Mouse (Mus musculus) heart, adult 2 months (tissue): ENCODE measurements around the gene Kcnab3. TPM values are rescaled to one million over a fixed set of nuclear protein-coding genes. Genes with fewer than 3 reads are reported as not detected.
A peak's percentile ranks its signal among the peaks of the same experiment; 100 is the strongest.

Source experiments
- DNase-seq, 2 experiments: peaks; one replicate each; pipeline ENCODE4 v3.0.0; 2021
- H3K27ac ChIP-seq: fragments of 200-600 bp; 2 replicates; pipeline ENCODE4 v1.8.1; 2022
- H3K27me3 ChIP-seq: fragments of 200-500 bp; 2 replicates; pipeline ENCODE4 v1.6.1; 2012; ENCODE audit warnings: mild to moderate bottlenecking, low read length, inconsistent platforms, mixed read lengths; ENCODE audit not compliant: control insufficient read depth, insufficient read depth
- H3K36me3 ChIP-seq: fragments of 200-500 bp; 2 replicates; pipeline ENCODE4 v1.6.1; 2012; ENCODE audit warnings: low read length, inconsistent platforms; ENCODE audit not compliant: control insufficient read depth, insufficient read depth
- H3K4me1 ChIP-seq: fragments of 200-500 bp; 2 replicates; pipeline ENCODE4 v1.6.1; 2011; ENCODE audit warnings: low read length; ENCODE audit not compliant: control insufficient read depth, insufficient read depth
- H3K4me3 ChIP-seq: fragments of 200-600 bp; 2 replicates; pipeline ENCODE4 v1.8.1; 2022
- H3K79me2 ChIP-seq: fragments of 200-500 bp; replicated peaks from 2 replicates; pipeline ENCODE4 v1.6.1; 2012; ENCODE audit warnings: mild to moderate bottlenecking, inconsistent platforms, low read length, moderate library complexity, mixed read lengths; ENCODE audit not compliant: control insufficient read depth, insufficient read depth
- H3K9ac ChIP-seq: fragments of 200-500 bp; 2 replicates; pipeline ENCODE4 v1.6.1; 2012; ENCODE audit warnings: low read depth, mild to moderate bottlenecking, control low read depth, inconsistent platforms, low read length, mixed read lengths
- CTCF ChIP-seq: fragments of 200-600 bp; IDR thresholded peaks from 2 replicates; pipeline ENCODE4 v1.8.1; 2022; ENCODE audit warnings: antibody characterized with exemption, mild to moderate bottlenecking, moderate library complexity
- EP300 ChIP-seq: fragments of 200-500 bp; IDR thresholded peaks from 2 replicates; pipeline ENCODE4 v1.6.1; 2011; ENCODE audit warnings: low read depth, low read length, control low read depth; ENCODE audit not compliant: insufficient read depth
- POLR2A ChIP-seq: fragments of 200-500 bp; IDR thresholded peaks from 2 replicates; pipeline ENCODE4 v1.6.1; 2011; ENCODE audit warnings: mild to moderate bottlenecking, low read depth, low read length, control low read depth; ENCODE audit not compliant: insufficient read depth
- WGBS: fragments of 180-500 bp; shearing (Covaris S2); methylation state at CpG from one replicate; pipeline ENCODE4 v1.1.7; 2018; 5-methylcytosine and 5-hydroxymethylcytosine counted together
- intact Hi-C: fragments of 180-260 bp; cut with DNase I; formaldehyde crosslinking; loops from one replicate; pipeline ENCODE4 v1.15.1; 2025
- polyA plus RNA-seq: library from polyadenylated mRNA; depleted of rRNA; stranded (reverse); fragments of >200 nt; gene quantifications from 2 replicates; pipeline ENCODE4 v1.2.3, GENCODE M21; 2012
- total RNA-seq, 2 experiments: library from RNA; stranded (reverse); gene quantifications; 2 replicates each; pipeline ENCODE4 v1.2.3; 2021

Gene Kcnab3
- total and polyA plus RNA-seq, 3 experiments, result 0.11 to 0.53 (median 0.23) TPM

GRCm38 (mm10) chr11:69321580-69321979 is 4.5 kb upstream of the Kcnab3 start:
- Histone ChIP-seq H3K27me3 (peaks cover under 1% of the 10 kb centered on the region; the same call in 1 of the 2 replicates), H3K9ac (no peak overlapping the region), H3K27ac (no peak overlapping the region), H3K4me3 (no peak overlapping the region), H3K79me2 (no peaks in the 10 kb centered on the region), H3K4me1 (peaks cover 10% of the 10 kb centered on the region), H3K36me3 (no peaks in the 10 kb centered on the region)
- WGBS, result 96% methylated on average over 6 of the region's 6 CpGs
- TF ChIP-seq EP300 (no peak), POLR2A (no peak), CTCF (no peak)
- intact Hi-C loops, result loop anchor here (5.0 to 10.0 kb wide), 3 partner anchors 49 to 257 kb away; no protein-coding TSS in a partner anchor
- DNase-seq, result no peak

GRCm38 (mm10) chr11:69322010-69322409 is 4.0 kb upstream of the Kcnab3 start:
- H3K27me3 ChIP-seq, result peaks cover 1% of the 10 kb centered on the region; the same call in 1 of the 2 replicates
- WGBS, result 83% methylated on average over 6 of the region's 6 CpGs
- no peak overlapping the region for H3K4me3 ChIP-seq
- no peak for DNase-seq
- H3K4me1 ChIP-seq, result peaks cover 10% of the 10 kb centered on the region
- no peak overlapping the region for H3K27ac ChIP-seq
- H3K9ac ChIP-seq, result no peak overlapping the region
- no peak for TF ChIP-seq CTCF
- no peak for TF ChIP-seq POLR2A
- no peak for TF ChIP-seq EP300
- intact Hi-C loops, result loop anchor here (2.0 to 10.0 kb wide), 4 partner anchors 19 to 257 kb away; partner anchors contain the start of gene Rnf227
- H3K79me2 ChIP-seq, result no peaks in the 10 kb centered on the region
- no peaks in the 10 kb centered on the region for H3K36me3 ChIP-seq

DNA sequence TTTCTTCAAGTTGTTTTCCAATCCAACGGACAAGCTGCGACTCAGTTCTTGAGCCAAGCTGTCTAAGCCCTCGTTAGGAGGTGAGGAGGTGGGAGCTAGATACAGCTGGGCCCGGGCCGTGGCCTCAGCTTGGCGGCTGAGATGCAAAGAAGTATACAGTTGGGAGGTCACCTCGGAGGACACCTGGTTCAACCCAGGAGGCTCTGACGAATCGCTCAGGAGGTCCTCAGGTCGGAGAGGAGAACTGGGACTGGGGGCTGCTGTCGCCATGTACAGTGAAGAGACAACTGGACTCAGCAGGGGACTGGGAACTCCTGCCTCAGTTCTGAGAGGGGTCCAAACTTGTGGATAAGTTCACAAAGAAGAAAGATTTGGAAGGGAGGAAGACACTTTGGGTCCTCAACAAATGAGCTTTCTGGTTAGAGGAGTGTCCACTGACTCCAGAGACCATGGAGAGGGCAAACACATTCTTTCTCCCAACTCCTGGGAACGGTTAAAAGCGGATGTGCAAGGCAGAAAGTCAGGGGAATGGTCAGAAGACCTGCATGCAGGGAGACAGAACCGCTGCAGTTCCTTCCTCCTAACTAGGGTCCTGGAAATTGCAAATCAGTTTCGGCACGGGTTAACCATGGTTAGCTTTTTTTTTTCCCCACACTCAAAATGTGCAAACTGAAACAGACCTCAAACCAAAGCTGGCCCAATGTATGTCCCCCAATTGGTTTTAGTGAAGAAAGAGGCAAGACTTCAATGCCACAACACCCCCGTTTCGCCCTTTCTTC is 3.2 kb upstream of the Kcnab3 start:
- Histone ChIP-seq H3K27me3 (peaks cover 1% of the 10 kb centered on the region; the same call in 1 of the 2 replicates), H3K9ac (peak overlapping the region; percentile 84), H3K4me1 (peaks cover 10% of the 10 kb centered on the region), H3K36me3 (no peaks in the 10 kb centered on the region), H3K4me3 (peak overlapping the region; percentile 66), H3K79me2 (no peaks in the 10 kb centered on the region), H3K27ac (peak overlapping the region; percentile 85)
- intact Hi-C loops, result loop anchor here (2.0 to 10.0 kb wide), 4 partner anchors 18 to 258 kb away; partner anchors contain the start of gene Rnf227
- no peak for DNase-seq
- TF ChIP-seq CTCF (no peak), POLR2A (no peak), EP300 (no peak)
- 21% methylated on average over 18 of the region's 18 CpGs for WGBS

DNA sequence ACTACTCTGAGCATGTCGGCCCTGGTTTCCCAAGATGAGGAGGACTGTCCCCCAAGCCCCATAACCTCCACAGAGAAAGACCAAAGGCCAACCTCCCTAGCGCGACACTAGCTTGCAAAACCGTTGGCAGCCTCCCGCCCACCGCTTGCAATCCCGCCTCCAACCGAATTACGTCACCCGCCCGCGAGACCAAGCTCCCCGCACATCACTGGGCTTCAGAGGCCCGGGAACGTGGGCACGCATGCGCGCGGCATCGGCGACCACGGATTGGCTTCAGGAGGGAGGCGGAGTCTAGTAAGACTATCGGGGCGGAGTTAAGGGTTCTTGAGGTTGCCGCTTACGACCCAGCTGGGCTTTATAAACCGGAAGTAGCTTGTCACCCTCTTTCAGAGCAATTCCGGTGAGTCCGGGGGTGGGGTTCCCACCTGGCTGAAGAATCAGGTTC is 2.4 kb upstream of the Kcnab3 start, which contains the start of the genes Cntrob and Trappc1:
TSS of gene Cntrob (minus strand) at position 109 of the 445 bp plus-strand sequence.
TSS of gene Trappc1 (plus strand) at position 314 of the 445 bp plus-strand sequence.
- under 1% methylated on average over 30 of the region's 30 CpGs for WGBS

GRCm38 (mm10) chr11:69324749-69325148 is 1.3 kb upstream of the Kcnab3 start:
- TF ChIP-seq POLR2A, result no peak
- peaks cover 1% of the 10 kb centered on the region; the same call in 1 of the 2 replicates for H3K27me3 ChIP-seq
- no peak overlapping the region for H3K4me3 ChIP-seq
- WGBS, result 79% methylated on average over 6 of the region's 6 CpGs
- no peaks in the 10 kb centered on the region for H3K79me2 ChIP-seq
- intact Hi-C loops, result loop anchor here (5.0 to 10.0 kb wide), 3 partner anchors 52 to 260 kb away; no protein-coding TSS in a partner anchor
- peaks cover 10% of the 10 kb centered on the region for H3K4me1 ChIP-seq
- no peak for DNase-seq
- H3K9ac ChIP-seq, result no peak overlapping the region
- no peak overlapping the region for H3K27ac ChIP-seq
- no peaks in the 10 kb centered on the region for H3K36me3 ChIP-seq

More for the DNA sequence above, 2.4 kb upstream of the Kcnab3 start, which contains the start of the genes Cntrob and Trappc1:
- peaks cover 1% of the 10 kb centered on the region; the same call in 1 of the 2 replicates for H3K27me3 ChIP-seq
- TF ChIP-seq EP300 (peak; percentile 45; the same call in 1 of the 2 replicates), POLR2A (peak; percentile 89), CTCF (no peak)
- peak within 1 kb of the TSS; percentile 66 for H3K4me3 ChIP-seq
- no peaks in the 10 kb centered on the region for H3K79me2 ChIP-seq
- H3K4me1 ChIP-seq, result peaks cover 10% of the 10 kb centered on the region
- no peaks in the 10 kb centered on the region for H3K36me3 ChIP-seq
- peak; percentile 98 to 99 for DNase-seq
- H3K9ac ChIP-seq, result peak within 1 kb of the TSS; percentile 84
- intact Hi-C loops, result loop anchor here (2.0 to 10.0 kb wide), 4 partner anchors 17 to 259 kb away; partner anchors contain the start of gene Rnf227
- H3K27ac ChIP-seq, result peak within 1 kb of the TSS; percentile 91
